Mouse (Mus musculus): ENCODE measurements at regions not wholly inside any gene's neighbourhood (a gene's known extent, or its start where the extent isn't known, plus 50 kb on each side); places are given as distances from the start of the nearest gene placed in this dataset.

DNA sequence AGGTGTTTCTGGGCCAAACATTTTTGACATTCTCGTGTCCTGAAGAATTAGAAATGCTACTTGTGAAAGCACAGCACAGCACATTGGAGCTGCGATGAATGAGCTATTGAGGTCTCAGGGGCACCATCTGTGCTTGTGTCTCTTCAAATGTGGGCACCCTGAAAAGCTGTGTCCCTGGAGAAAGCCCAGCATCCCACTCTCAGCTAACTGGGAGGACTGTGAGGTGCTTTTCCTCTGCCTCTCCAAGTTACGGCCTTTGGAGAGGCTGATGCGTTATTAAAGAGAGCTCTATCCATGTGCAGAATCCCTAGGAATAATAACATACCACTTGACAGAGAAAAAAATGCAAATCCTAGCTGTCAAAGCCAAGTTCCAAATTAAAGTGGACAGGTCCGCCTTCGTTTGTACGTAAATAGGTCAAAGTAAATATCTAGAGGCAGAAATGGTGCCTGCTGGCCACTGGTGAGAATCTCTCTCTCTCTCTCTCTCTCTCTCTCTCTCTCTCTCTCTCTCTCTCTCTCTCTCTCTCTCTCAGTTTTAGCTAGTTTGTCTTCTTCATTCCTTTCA is 397.3 kb upstream of the Mmadhc start:
- DNase-seq (ENCODE audit: low read depth) = no peak

DNA sequence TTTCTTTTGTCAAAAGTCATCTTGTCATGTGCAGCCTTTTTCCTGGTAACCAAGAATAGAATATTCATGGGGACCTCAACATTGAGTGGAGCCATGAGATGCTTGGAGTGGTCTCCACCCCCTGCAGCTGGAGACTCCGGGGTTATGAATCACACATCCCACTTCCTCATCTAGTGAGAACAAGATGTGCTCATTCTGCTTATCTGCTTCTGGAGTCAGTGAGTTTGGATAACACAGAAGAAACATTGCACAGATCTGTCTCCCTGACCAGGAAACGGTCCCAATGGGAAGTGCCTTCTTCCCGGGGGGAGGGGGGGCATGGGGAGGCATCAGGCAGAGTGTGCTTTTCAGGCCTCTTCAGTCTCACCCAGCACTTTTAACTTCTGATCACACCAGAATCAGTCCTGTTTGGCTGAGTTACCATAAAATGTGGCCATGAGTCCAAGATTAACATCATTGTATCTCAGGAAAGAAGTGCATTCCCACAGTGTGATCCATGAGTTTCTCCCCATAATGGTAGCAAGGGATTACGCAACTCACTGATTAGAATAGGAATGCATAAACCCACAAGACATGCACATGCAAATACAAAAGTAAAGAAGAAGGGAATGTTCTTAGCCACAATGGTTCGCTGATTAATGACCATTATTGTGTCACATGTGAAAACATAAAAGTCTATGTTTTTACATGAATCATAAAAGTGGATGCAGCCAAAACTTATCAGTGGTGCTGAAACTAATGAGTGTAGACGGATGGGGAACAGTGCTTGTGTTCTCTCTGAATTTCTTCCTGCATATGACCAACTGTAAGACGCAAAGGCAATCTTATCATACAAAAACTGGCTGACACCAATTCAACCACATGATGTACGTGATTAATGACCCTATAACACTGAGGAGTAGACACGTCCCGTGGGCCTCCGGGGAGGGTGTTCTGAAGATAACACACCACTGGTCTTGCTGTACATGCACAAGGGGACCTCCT is 393.8 kb upstream of the Mmadhc start:
- DNase-seq (ENCODE audit: low read depth) = no peak

DNA sequence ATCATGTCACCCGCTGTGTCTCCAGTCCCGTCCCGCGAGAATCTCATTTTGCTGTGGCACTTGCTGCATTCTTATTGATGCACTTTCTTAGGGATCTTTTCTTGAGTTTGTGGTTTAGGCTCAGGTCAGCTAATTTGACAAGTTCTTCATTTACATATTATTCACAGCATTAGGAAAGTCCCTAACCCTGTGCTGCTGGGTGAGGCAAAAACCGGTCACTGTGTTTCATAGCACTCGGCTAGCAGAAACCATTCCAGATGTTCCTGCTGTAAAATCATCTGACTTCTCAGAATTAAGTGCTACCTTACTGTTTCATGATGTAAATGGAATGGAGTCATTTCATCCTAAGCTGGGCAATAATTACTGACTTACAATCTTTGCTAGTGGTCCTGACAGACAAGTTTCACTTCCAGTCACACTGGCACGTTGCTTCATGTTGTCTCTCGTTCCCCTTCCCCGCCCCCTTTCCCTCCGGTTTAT is 391.1 kb upstream of the Mmadhc start:
- no peak for DNase-seq (ENCODE audit: low read depth)

DNA sequence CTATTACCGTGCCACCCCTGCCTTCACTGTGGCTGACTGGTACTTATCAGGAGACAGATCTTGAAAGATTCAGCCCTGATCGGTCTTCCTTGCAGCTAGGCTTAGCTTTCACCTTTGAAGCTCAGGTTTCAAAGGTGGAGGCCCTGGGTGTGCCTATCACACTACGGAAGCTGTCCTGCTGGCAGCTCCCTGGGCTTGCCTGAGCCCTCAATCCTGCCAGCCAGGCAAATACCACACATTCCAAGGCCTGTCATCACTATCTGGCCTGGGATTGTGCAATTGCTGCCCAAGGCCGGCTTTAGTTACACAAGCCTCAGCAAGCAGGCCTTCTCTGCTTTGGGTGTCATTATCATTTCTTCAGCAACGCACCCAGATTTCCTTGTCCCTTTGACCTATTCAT is 390.6 kb upstream of the Mmadhc start:
- DNase-seq (ENCODE audit: low read depth) = no peak

DNA sequence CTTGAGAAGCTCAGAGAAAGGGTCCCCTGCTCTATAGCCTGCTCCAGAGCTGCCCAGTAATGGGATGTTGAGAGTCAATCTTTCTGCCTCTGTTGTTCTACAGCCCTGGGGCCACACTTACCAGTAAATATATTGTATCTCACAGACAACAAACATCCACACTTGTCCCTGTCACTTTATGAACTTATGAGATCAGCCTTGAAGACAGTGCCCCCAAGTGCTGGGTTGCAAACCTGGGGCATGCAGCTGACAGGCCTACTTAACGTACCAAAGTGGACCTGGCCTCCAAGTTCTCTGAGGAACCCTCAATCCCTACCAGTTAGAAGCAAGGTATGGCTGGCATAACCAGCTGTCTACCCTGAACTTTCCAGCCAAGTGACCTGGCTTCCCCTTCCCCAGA is 380.9 kb upstream of the Mmadhc start:
- no peak for DNase-seq (ENCODE audit: low read depth)

DNA sequence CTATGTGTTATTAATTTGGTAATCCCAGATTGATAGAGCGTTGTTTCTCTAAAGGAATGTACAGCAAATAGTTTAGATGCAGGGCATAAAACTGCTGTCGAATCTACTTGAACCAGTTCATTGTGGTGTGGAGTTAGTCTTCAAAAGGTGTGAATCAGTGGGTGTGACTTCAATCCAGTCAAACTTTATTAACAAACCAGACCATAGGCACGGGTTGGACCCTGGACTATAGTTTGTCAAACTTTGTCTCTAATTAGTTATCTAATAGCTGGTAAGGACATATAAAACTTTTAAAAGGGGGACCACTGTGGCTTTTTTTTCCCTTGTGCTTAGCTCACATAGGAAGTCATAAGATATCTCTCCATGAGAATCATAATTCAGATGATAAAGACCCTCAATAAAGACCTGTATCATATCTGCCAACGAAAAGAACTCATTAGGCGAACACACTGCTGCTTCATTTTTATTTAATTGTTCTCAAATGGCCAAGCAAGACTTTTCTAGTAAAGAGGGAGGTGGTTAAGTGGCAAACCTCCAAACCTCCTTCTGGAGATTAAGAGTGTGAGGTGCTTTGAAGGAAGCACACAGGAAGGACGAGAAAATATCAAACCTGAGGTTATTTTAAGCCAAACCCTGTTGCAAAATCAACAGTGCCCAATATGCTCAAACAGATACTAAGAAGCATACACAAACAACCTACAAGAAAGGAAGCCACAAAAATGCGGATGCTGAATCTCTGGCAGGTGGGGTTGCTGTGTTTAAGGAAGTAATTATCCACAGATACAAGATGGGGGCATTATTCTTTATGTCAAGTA is 379.3 kb upstream of the Mmadhc start:
- DNase-seq (ENCODE audit: low read depth) = no peak

DNA sequence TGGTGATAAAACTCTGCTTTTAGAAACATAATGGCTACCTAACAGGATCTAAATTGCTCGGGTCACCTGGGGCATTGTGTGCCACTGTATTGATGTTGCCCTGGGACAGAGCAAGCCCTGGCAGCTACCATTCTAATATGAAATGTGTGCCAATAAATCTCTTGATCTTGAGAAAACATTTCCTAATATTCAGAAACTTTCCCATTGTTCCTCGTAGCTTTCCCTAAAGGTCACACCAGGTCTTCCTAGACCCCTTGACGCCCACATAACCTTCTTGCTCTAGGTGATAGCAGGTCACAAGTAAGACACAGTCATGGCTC is 378.2 kb upstream of the Mmadhc start:
- no peak for DNase-seq (ENCODE audit: low read depth)

DNA sequence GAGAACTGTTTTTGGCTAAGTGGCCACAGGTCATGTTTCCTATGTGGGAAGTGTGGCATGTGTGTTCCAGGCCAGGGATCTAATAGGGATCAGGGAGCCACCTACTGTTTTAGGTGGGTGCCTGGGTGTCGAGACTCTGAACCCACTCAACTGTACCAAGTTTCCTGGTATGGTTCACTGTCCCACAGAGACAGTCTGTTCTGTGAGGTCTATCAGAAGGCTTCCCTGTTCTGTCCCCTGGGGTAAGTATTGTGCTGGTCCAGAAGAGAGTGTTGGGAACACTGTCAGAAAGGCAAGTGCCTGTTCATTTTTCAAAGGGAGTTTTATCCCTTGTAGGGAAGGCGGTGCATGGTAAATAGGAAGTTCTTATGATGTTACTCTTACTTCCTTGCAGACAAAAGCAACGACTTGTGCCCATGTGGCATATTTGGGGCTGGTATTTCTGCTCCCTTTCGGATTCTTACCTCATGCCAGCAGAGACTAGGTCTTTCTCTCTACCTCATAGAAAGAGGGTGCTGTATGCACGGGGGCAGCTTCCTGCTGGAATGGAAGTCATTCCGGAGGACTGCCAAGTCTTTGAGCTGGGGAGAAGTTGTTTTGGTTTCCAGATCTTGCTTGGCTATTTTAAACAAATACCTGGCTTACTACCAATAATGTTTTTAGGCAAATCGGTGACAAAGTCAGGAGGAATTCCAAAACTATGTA is 377.7 kb upstream of the Mmadhc start:
- no peak for DNase-seq (ENCODE audit: low read depth)

DNA sequence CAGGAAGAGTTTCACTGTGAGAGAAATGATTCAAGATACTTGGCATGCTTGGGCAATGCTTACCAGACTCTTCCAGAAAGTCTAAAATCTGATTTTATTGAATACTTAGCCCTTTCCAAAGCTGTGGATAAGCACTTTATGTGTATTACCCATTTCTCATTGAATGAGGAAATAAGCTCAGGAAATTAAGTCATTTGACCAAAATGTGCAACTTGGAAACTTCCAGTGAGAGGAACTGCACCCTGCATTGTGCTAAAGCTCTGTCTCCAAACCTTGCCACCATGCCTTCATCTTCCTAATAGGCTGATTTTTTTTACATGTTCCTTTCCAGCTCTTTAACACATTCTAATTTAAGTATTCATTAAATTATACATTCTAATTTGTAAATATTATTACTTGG is 372.7 kb upstream of the Mmadhc start:
- DNase-seq (ENCODE audit: low read depth) = no peak

DNA sequence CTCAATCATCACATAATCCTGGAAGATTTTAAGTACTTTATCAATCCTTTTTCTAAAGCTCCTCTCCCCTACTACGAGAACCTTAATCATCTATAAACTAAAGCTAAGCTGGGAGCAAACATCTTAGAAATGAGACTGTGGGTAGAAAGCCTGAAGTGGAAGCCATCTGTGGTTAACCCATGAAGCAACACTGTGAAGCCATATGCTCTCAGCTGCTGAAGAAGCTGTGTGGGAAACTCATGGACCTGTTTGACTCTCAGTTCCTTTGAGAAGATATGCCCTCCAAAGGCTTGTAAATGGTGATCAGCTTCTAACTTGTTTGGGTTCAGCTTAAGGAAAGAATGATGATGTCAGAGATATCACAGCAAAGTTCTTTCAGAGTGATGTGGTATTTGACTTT is 372.2 kb upstream of the Mmadhc start:
- no peak for DNase-seq (ENCODE audit: low read depth)

DNA sequence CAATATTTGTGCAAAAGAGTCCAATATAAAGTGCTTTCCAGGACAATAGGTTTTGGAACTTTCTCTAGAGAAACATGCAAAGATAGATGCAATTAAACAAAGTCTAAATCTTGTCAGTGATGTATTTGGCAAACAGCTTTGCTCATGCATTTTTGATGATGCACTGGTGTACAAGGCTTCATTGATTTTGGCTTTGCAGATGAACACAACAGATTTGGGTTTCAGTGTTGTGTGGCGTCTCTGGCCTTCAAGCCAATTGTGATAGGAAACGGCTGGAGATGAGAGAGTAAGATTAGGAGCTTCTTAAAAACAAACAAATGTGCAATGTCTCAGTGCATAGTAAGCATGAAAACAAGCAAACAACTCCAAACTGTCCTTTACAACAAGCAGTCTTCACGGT is 370.6 kb upstream of the Mmadhc start:
- DNase-seq (ENCODE audit: low read depth) = no peak

DNA sequence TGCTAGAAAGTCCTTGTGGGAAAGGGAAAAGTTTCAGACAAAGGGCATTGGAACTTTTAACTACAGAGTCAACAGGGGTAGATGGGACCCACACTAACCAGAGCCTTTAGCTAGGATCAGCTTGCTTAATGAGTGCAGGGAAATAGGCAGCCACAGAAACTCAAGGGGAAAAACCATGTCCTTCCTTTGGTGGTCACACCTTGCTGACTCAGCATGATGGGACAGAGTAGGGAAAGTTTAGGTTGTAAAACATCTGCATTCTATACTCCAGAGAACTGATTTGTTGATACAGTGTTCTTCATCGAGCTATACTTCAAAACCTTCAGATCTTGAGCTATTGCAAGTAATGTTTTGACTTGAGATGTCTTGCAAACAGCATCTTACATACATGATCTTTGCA is 365.9 kb upstream of the Mmadhc start:
- no peak for DNase-seq (ENCODE audit: low read depth)

DNA sequence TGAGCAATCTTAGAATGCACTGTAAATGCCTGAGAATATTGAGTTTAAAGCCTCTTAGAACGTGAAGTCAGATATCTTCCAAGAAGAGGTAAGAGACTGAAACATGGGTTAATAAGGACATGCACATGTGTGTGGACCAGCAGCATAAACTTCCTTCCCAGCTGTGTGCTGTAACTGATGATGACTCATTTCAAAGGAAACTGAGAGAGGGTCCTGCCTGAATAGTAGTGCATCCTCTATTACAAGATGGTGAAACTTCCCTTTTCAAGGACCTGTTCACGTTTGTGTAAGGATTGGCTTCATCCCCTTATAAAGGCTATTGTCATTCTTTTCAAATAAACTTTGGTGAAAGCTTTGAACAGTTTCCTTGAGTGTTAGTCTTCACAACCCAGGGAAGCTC is 363.4 kb upstream of the Mmadhc start:
- no peak for DNase-seq (ENCODE audit: low read depth)

DNA sequence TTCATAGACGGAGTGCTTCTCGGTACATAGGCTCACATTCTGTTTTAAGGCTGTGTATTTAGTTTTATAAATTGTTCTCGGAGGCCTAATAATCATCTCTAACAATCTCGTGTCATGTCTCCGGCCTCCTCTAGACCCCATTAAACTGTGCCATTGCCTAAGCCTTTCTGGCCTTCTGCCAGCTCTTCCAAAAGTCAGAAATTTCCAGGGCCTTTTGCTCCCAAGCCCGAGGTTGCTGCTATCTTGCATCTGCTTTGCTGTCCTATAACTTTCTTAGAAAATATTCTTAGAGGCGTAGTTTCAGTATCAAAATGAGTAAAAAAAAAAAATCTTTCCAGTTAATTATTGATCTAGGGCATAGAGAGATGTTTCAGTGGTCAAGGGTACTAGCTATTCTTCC is 361.2 kb upstream of the Mmadhc start:
- DNase-seq (ENCODE audit: low read depth) = no peak

DNA sequence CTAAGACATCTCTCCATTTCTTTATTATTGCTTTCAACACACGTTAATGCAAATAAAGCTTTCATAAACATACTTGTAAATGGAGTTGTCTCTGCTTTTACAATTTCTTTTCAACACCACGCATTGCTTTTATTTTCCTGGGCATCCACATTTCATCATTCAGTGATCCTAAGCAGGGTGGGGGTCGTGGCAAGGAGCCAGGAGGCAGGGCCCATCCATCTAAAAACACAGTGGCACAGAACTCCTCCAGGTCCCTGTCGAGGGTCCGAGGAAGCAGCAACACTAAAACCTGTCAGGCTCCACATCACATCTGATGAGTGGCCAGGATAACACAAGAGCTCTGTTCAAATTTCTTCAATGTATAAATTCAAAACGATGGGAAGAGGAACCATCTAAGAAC is 359.8 kb upstream of the Mmadhc start:
- no peak for DNase-seq (ENCODE audit: low read depth)

DNA sequence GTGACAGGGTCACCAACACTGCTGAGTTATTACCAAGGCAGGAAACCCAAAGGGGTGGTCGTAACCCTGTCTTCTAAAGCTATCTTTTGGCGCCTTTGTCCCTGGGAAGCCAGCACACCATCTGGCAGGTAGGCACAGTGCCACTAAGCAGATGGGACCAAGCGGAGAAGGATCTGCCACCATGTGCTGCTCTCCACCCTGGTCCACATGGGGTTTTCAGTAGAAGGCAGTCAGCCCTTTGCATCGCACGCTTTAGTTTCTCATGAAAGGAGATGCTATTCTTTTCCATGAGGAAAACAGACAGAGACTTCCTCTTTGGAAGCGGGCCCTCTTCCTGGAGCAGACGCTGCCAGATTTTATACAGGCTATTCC is 358.3 kb upstream of the Mmadhc start:
- no peak for DNase-seq (ENCODE audit: low read depth)

DNA sequence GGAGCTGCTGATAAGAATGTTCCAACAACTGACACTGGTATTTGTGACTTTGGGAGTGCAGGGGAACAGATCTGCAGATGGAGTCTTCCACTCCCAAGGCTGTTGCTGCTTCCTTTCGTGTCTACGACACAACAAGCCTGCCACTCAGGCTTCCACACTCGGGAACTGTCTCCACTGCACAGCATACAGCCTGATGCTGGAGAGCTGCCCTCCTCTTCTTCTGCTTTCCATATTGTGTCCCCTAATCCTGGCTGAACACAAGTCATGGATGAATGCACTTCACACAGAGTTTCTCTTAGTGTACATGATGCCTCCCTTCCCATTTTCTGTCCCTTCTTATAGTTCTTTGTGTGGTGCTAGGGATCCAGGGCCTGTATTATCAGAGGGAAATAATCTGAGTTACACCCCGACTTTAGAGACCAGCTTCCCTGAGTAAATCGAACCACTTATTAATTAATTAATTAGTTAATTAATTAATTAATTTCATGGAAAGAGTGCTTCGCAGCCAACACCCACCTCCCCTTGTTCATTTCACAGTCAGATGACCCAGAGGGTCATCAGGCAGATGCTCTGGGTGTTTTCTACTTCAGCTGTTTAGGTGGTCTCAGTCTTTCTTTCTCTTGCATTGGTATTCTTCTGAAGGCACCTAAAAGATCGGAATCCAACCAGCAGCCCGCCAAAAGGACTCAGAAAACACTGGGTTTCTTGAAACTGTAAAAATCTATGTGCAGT is 357.8 kb upstream of the Mmadhc start:
- DNase-seq (ENCODE audit: low read depth) = no peak

DNA sequence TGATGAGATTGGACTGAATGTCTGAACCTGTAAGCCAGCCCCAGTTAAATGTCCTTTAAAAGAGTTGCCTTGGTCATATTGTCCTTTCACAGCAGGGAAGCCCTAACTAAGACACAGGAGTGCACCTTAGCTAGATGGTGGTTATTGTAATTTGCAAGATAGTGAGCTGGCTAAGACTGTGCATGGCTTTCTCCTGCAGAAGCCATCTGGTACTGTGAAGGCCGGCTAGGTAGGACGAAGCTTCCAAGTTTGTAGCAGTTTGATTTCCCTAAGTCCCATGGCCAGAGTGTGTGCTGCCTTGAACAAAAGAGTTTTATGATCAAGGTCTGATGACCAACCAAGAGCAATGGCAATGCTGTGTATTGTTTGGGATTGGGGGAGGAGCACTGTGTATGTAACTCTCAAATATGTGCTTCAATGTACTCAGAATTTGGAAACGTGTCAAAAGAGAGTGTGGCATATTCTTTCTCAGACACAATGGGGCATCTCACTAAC is 356.6 kb upstream of the Mmadhc start:
- no peak for DNase-seq (ENCODE audit: low read depth)

DNA sequence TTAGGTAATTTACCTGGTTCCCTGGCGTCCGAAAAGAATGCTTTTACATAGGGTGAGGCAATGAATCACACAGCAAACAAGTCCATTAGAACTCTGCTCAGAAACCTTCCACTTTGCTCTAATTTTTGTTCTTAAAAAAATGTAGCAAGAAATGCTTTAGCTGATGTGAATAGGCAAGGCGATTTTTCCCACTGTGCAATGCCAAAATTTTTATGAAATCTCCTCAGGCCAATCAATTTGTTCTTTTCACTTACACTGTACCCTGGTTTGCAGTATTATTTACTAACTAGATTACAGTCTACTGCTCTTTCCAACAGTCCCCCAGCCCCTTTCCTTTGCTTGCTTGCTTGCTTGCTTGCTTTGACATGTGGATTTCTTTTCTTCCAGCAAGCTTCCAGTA is 353.1 kb upstream of the Mmadhc start:
- no peak for DNase-seq (ENCODE audit: low read depth)

DNA sequence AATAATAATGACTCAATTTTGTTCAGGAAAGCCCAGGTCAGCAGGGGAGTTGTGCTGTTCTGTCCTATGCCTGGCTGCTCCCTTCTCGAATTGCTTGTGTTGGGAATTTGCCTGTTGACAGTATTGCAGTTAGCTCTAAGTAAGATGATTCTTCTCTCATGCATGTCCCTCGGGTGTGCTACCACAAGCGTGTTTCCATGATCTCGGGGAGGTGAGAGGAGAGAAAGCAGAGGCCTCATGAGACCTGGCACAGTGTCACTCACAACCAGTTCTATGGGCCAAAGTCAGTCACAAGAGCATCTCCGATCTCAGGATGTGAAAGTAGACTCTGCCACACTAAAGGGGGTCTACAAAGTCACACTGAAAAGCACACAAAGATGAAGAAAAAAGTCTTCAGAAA is 346.6 kb upstream of the Mmadhc start:
- DNase-seq (ENCODE audit: low read depth) = no peak

DNA sequence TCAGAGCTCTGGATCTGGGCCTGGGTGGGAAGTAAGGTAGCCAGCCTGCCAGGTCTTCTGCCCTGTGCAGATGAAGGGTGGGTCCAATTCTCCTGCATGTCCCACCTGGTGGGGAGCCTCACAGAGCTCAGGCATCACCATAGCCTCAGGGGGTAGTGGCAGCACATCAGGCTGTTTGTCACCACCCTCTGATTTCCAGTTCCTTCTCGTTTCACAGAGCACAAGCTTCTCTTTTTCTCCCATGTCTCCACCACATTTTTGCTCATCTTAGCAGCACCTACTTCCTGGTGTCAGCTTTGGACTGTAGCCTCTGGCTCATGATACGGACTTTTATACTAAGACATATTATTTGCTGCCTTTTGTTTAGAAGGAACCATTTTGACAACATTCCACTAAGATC is 345.6 kb upstream of the Mmadhc start:
- DNase-seq (ENCODE audit: low read depth) = no peak

DNA sequence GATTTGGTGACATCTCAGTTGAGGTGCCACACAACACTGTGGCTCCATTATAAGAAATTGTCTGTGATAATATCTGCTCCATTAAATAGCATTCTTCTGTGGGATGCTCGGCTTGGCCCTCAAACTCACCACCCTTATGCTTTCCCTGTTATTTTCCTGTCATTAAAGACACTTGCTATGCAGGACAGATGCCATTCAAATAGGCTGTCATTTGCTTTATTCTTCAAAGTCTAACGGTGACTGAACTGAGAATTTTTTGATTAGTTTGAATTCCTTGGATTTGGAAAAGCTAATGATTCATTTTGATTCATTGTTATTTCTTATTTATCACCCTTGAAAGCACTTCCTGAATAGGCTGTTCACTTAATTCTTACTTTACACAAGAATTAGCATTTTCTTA is 339.3 kb upstream of the Mmadhc start:
- DNase-seq (ENCODE audit: low read depth) = no peak

Data from naive thymus-derived CD4-positive, alpha-beta T cell, adult 2 months (primary cell).